Mouse (Mus musculus) midbrain, embryonic 10.5 days (tissue): ENCODE results near the gene B4galt5. TPM values are rescaled to one million over a fixed set of nuclear protein-coding genes. Genes with fewer than 3 reads are reported as not detected.

Experiments
- DNase-seq: peaks from one replicate; pipeline ENCODE4 v3.0.0-alpha.2; 2017; ENCODE audit warnings: low spot score
- H3K27ac ChIP-seq: fragments of 300-500 bp; sonication (generic); replicated peaks from 2 replicates; pipeline ENCODE4 v1.5.1; 2016; ENCODE audit warnings: mild to moderate bottlenecking
- H3K27me3 ChIP-seq: fragments of 300-500 bp; sonication (generic); 2 replicates; pipeline ENCODE4 v1.6.1; 2016; ENCODE audit warnings: low read depth, mild to moderate bottlenecking; ENCODE audit not compliant: poor library complexity, severe bottlenecking
- H3K36me3 ChIP-seq: fragments of 300-500 bp; sonication (generic); 2 replicates; pipeline ENCODE4 v1.6.1; 2016; ENCODE audit warnings: mild to moderate bottlenecking, moderate library complexity
- H3K4me1 ChIP-seq: fragments of 300-500 bp; sonication (generic); 2 replicates; pipeline ENCODE4 v1.6.1; 2016
- H3K4me3 ChIP-seq: fragments of 300-500 bp; sonication (generic); 2 replicates; pipeline ENCODE4 v1.5.1; 2016; ENCODE audit warnings: mild to moderate bottlenecking, moderate library complexity
- H3K9me3 ChIP-seq: fragments of 300-500 bp; sonication (generic); replicated peaks from 2 replicates; pipeline ENCODE4 v1.6.1; 2016; ENCODE audit warnings: mild to moderate bottlenecking
- WGBS: fragments of 180-500 bp; shearing (Covaris S2); methylation state at CpG from one replicate; pipeline ENCODE4 v1.1.7; 2016; 5-methylcytosine and 5-hydroxymethylcytosine counted together
- polyA plus RNA-seq: library from polyadenylated mRNA; unstranded; fragments of >200 nt; fragmentation: Nextera tagmentation; extraction: Ambion mirVana; gene quantifications from 2 replicates; pipeline ENCODE4 v1.2.1, GENCODE M21; 2016

Gene B4galt5
- polyA plus RNA-seq, 1 experiment from 2014 or later = 9.1 TPM

- 91% methylated on average over 16 of the region's 16 CpGs for WGBS
- H3K36me3 ChIP-seq = peaks cover 81% of the 10 kb centered on the region
- H3K9me3 ChIP-seq = no peaks in the 10 kb centered on the region
- no peak overlapping the region for H3K4me3 ChIP-seq
- DNase-seq = no peak
- no peak overlapping the region for H3K27ac ChIP-seq
- H3K4me1 ChIP-seq = peaks cover 13% of the 10 kb centered on the region
- no peaks in the 10 kb centered on the region for H3K27me3 ChIP-seq
These were observed 44.2 kb downstream of the B4galt5 start for GRCm38 (mm10) chr2:167304651-167305381.

DNA sequence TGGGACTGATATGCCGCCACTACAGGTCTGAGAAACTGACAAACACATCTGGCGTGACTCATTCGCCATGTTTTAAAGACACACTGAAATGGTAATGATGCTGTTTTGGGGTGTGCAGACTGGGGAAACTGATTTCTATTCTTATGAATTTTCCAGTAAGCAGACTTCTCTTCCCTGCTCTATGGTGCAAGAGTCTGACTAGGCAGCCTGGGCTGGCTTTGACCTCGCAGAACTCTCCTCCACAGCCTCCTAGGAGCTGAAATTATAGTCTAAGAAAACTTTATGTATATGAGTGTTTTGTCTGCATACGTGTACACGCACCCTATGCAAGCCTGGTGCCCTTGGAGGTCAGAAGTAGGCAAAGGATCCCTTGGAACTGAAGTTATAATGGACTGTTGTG is 45.2 kb downstream of the B4galt5 start:
- 92% methylated on average over 6 of the region's 6 CpGs for WGBS
- Histone ChIP-seq H3K36me3 (peaks cover 73% of the 10 kb centered on the region), H3K27ac (no peak overlapping the region), H3K9me3 (no peaks in the 10 kb centered on the region), H3K4me1 (peaks cover 23% of the 10 kb centered on the region), H3K27me3 (no peaks in the 10 kb centered on the region), H3K4me3 (no peak overlapping the region)
- no peak for DNase-seq

- H3K27me3 ChIP-seq = no peaks in the 10 kb centered on the region
- H3K9me3 ChIP-seq = no peaks in the 10 kb centered on the region
- peaks cover 69% of the 10 kb centered on the region for H3K36me3 ChIP-seq
- H3K4me1 ChIP-seq = peaks cover 27% of the 10 kb centered on the region
- 88% methylated on average over 8 of the region's 8 CpGs for WGBS
- H3K27ac ChIP-seq = 0 out of 2 replicates have a peak overlapping the region, but pooled peaks have one; percentile 30
- DNase-seq = no peak
- no peak overlapping the region for H3K4me3 ChIP-seq
These were observed 45.8 kb downstream of the B4galt5 start for GRCm38 (mm10) chr2:167303196-167303595.

DNA sequence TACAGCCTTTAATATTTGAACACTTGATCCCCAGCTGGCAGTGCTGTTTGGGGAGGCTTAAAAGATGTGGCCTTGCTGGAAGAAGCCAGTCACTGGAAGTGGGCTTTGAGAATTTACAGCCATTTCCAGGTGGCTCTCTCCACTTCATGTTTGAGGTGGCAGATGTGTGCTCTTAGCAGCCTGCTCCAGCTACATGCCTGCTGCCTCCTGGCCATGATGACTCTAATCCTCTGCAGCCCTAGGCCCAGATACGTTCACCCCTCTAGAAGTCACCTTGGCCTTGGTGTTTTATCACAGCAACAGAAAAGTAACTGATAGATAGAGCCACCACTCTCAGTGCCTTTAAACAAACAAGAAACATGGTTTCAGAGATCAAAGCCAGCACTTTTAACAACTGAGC is 46.3 kb downstream of the B4galt5 start:
- WGBS = 90% methylated on average over 1 of the region's 1 CpGs

DNA sequence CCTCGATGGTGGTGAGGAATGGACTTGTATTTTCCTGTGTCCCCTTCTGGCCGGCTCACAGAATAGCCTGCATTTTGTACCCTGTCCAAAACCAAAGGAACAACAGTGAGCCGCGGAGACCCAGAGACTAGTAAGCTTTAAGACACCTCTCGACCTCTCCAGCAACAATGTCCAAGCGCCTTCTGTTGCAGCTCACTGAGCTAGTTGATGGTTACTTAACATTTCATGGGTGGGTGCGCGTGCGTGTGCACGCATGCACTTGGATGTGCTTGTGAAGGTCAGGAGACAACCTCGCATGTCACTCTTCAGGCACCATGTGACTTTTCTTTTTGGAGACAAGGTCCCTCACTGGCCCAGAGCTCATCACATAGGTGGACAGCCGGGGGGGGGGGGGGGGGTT is 47.0 kb downstream of the B4galt5 start:
- WGBS = 93% methylated on average over 12 of the region's 12 CpGs
- no peaks in the 10 kb centered on the region for H3K27me3 ChIP-seq
- peaks cover 62% of the 10 kb centered on the region for H3K36me3 ChIP-seq
- H3K27ac ChIP-seq = no peak overlapping the region
- DNase-seq = no peak
- H3K4me1 ChIP-seq = peaks cover 23% of the 10 kb centered on the region
- H3K4me3 ChIP-seq = no peak overlapping the region
- no peaks in the 10 kb centered on the region for H3K9me3 ChIP-seq

More for the DNA sequence above, 46.3 kb downstream of the B4galt5 start:
- H3K36me3 ChIP-seq = peaks cover 66% of the 10 kb centered on the region
- H3K27ac ChIP-seq = no peak overlapping the region
- H3K9me3 ChIP-seq = no peaks in the 10 kb centered on the region
- DNase-seq = no peak
- H3K4me1 ChIP-seq = peaks cover 27% of the 10 kb centered on the region
- no peak overlapping the region for H3K4me3 ChIP-seq
- no peaks in the 10 kb centered on the region for H3K27me3 ChIP-seq

DNA sequence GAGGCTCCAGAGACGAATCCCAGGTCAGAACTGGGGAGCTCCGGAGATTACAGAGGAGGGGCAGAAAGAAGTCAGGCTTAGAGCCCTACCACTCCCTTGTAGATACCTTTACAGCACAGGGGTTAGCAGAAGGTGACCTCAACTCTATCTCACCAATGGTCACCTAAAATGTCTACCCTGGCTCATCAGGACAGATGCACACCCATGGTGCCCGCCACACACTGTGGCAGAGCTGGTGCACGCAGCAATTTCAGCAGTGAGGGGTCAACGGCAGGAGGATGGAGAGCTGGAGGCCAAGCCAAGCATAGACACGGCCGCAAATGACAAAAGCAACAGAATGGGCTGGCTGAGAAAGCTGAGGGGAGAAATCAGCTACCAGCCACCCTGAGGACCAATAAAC is 47.4 kb downstream of the B4galt5 start:
- H3K4me3 ChIP-seq = no peak overlapping the region
- DNase-seq = no peak
- 94% methylated on average over 7 of the region's 7 CpGs for WGBS
- no peaks in the 10 kb centered on the region for H3K27me3 ChIP-seq
- peaks cover 21% of the 10 kb centered on the region for H3K4me1 ChIP-seq
- peaks cover 57% of the 10 kb centered on the region for H3K36me3 ChIP-seq
- no peaks in the 10 kb centered on the region for H3K9me3 ChIP-seq
- H3K27ac ChIP-seq = no peak overlapping the region

GRCm38 (mm10) chr2:167300943-167301497 is 48.0 kb downstream of the B4galt5 start:
- Histone ChIP-seq H3K4me3 (no peak overlapping the region), H3K27me3 (no peaks in the 10 kb centered on the region), H3K27ac (no peak overlapping the region), H3K9me3 (no peaks in the 10 kb centered on the region), H3K4me1 (peaks cover 21% of the 10 kb centered on the region), H3K36me3 (peaks cover 51% of the 10 kb centered on the region)
- 92% methylated on average over 21 of the region's 21 CpGs for WGBS
- DNase-seq = no peak

- Histone ChIP-seq H3K27ac (peak overlapping the region; percentile 75), H3K4me3 (no peak overlapping the region), H3K9me3 (no peaks in the 10 kb centered on the region), H3K27me3 (no peaks in the 10 kb centered on the region), H3K4me1 (peaks cover 22% of the 10 kb centered on the region), H3K36me3 (peaks cover 42% of the 10 kb centered on the region)
- DNase-seq = no peak
- 80% methylated on average over 6 of the region's 6 CpGs for WGBS
These were observed 48.9 kb downstream of the B4galt5 start for GRCm38 (mm10) chr2:167299861-167300667.

- Histone ChIP-seq H3K4me1 (peaks cover 32% of the 10 kb centered on the region), H3K27ac (peak overlapping the region; percentile 75)
- 84% methylated on average over 27 of the region's 27 CpGs for WGBS
These were observed 50.0 kb downstream of the B4galt5 start for GRCm38 (mm10) chr2:167298729-167299705.

DNA sequence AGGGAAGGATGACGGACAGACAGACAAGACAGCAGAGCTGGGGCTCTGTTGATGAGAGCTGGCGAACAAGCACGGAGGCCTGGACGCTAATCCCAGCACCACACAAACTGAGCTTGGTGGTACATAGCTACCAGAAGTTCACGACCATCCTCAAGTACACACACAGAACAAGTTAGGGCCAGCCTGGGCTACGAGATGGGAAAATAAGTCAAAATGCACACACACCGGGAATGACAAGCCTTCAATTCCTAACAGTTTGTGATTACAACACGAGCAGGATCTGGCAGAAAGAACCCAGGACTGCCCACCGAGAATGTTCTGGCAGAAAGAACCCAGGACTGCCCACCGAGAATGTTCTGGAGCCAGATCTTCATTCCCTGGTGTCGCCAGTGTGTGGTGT is 51.0 kb downstream of the B4galt5 start:
- DNase-seq = no peak
- no peaks in the 10 kb centered on the region for H3K27me3 ChIP-seq
- peaks cover 32% of the 10 kb centered on the region for H3K4me1 ChIP-seq
- peaks cover 22% of the 10 kb centered on the region for H3K36me3 ChIP-seq
- 94% methylated on average over 11 of the region's 11 CpGs for WGBS
- no peak overlapping the region for H3K4me3 ChIP-seq
- no peak overlapping the region for H3K27ac ChIP-seq
- no peaks in the 10 kb centered on the region for H3K9me3 ChIP-seq

More at GRCm38 (mm10) chr2:167298729-167299705, 50.0 kb downstream of the B4galt5 start:
- H3K9me3 ChIP-seq = no peaks in the 10 kb centered on the region
- no peak for DNase-seq
- no peaks in the 10 kb centered on the region for H3K27me3 ChIP-seq
- peaks cover 32% of the 10 kb centered on the region for H3K36me3 ChIP-seq
- no peak overlapping the region for H3K4me3 ChIP-seq

- Histone ChIP-seq H3K36me3 (no peaks in the 10 kb centered on the region; the same call in 1 of the 2 replicates), H3K4me1 (peaks cover 42% of the 10 kb centered on the region), H3K27ac (no peak overlapping the region), H3K9me3 (no peaks in the 10 kb centered on the region), H3K4me3 (peak overlapping the region; percentile 24), H3K27me3 (no peaks in the 10 kb centered on the region)
- DNase-seq = no peak
- 69% methylated on average over 15 of the region's 15 CpGs for WGBS
These were observed 54.1 kb downstream of the B4galt5 start for GRCm38 (mm10) chr2:167294926-167295325.

- H3K27me3 ChIP-seq = no peaks in the 10 kb centered on the region
- no peak overlapping the region for H3K4me3 ChIP-seq
- no peak for DNase-seq
- H3K4me1 ChIP-seq = peaks cover 34% of the 10 kb centered on the region
- WGBS = 79% methylated on average over 7 of the region's 7 CpGs
- no peaks in the 10 kb centered on the region; the same call in 1 of the 2 replicates for H3K36me3 ChIP-seq
- H3K9me3 ChIP-seq = no peaks in the 10 kb centered on the region
- H3K27ac ChIP-seq = no peak overlapping the region; the same call in 1 of the 2 replicates
These were observed 54.8 kb downstream of the B4galt5 start for GRCm38 (mm10) chr2:167294216-167294615.
